Mouse (Mus musculus): Measurements from ENCODE around the gene Acp2.

DNA sequence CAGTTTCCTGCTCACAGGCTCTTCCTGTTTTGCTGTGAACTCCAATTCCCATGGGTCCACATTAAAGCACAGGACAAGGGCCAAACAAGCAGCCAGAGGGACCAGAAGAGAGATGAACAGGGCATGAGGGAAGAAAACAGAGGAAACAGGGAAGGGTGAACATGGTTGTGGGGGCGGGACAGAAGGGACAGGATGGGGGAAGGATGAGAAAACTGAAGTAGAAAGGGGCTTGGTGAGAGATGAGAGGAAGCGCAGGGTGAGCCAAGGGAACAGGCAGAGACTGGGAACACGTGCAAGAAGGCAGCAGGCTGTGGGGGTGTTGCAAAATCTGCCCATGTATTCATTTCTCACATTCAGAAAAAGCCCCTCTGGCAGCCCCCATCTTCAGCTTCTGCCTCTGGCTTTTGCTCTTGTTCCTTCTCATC lies 6.1 kb upstream of the Acp2 start:
- TF ChIP-seq CTCF (IDR thresholded peaks at IDR 0.05; ENCODE audit: low read depth, low read length) (no peak), POLR2AphosphoS5 (IDR thresholded peaks at IDR 0.05; ENCODE audit: insufficient replicate concordance, low read depth, low read length) (no peak), GATA1 (IDR thresholded peaks at IDR 0.05; ENCODE audit: borderline replicate concordance, low read length) (no peak), TAL1 (conservative IDR thresholded peaks at IDR 0.05; ENCODE audit: low read depth, low read length) (no peak)
